Mouse (Mus musculus): Measurements from ENCODE around the gene Slc51a. TPM values are rescaled to one million over a fixed set of nuclear protein-coding genes. Genes with fewer than 3 reads are reported as not detected.

Slc51a gene
- polyA plus RNA-seq, 1 experiment from 2014 or later, result 1.3 TPM

GRCm38 (mm10) chr16:32510399-32511337 lies 23.0 kb upstream of the Slc51a start:
- no peak for ATAC-seq (ENCODE audit: low read depth)
- WGBS (ENCODE audit: insufficient replicate concordance), result 34% methylated on average over 18 of the region's 18 CpGs
- no peaks in the 10 kb centered on the region for H3K27me3 ChIP-seq (ENCODE audit: control insufficient read depth, insufficient read depth, low read depth, low read length)
- H3K4me1 ChIP-seq (ENCODE audit: control insufficient read depth, low read depth, low read length), result peaks cover 83% of the 10 kb centered on the region
- no peaks in the 10 kb centered on the region for H3K9me3 ChIP-seq (replicated peaks; ENCODE audit: control insufficient read depth, low read length)
- peak overlapping the region; percentile 70 for H3K9ac ChIP-seq (ENCODE audit: low read depth, low read length)
- peak overlapping the region; percentile 72 for H3K4me2 ChIP-seq (ENCODE audit: low read depth, low read length)
- peak overlapping the region; percentile 96 for H3K27ac ChIP-seq (ENCODE audit: low read length)
- peak overlapping the region; percentile 39 for H3K4me3 ChIP-seq (ENCODE audit: low read depth, low read length)
- no peaks in the 10 kb centered on the region for H3K36me3 ChIP-seq (ENCODE audit: control insufficient read depth, insufficient read depth)

GRCm38 (mm10) chr16:32509066-32509942 lies 21.6 kb upstream of the Slc51a start:
- H3K4me1 ChIP-seq (ENCODE audit: control insufficient read depth, low read depth, low read length), result peaks cover 72% of the 10 kb centered on the region

GRCm38 (mm10) chr16:32508506-32509065 lies 20.9 kb upstream of the Slc51a start:
- no peak for ATAC-seq (ENCODE audit: low read depth)
- Histone ChIP-seq H3K4me3 (ENCODE audit: low read depth, low read length) (peak overlapping the region; percentile 59), H3K9me3 (replicated peaks; ENCODE audit: control insufficient read depth, low read length) (no peaks in the 10 kb centered on the region), H3K27me3 (ENCODE audit: control insufficient read depth, insufficient read depth, low read depth, low read length) (no peaks in the 10 kb centered on the region), H3K4me1 (ENCODE audit: control insufficient read depth, low read depth, low read length) (peaks cover 65% of the 10 kb centered on the region), H3K36me3 (ENCODE audit: control insufficient read depth, insufficient read depth) (no peaks in the 10 kb centered on the region), H3K4me2 (ENCODE audit: low read depth, low read length) (peak overlapping the region; percentile 83), H3K9ac (ENCODE audit: low read depth, low read length) (peak overlapping the region; percentile 83), H3K27ac (ENCODE audit: low read length) (peak overlapping the region; percentile 100)
- WGBS (ENCODE audit: insufficient replicate concordance), result 10% methylated on average over 3 of the region's 3 CpGs

More at GRCm38 (mm10) chr16:32509066-32509942, 21.6 kb upstream of the Slc51a start:
- peak; percentile 92 for ATAC-seq (ENCODE audit: low read depth)
- Histone ChIP-seq H3K4me3 (ENCODE audit: low read depth, low read length) (peak overlapping the region; percentile 59), H3K4me2 (ENCODE audit: low read depth, low read length) (peak overlapping the region; percentile 83), H3K27ac (ENCODE audit: low read length) (peak overlapping the region; percentile 100), H3K27me3 (ENCODE audit: control insufficient read depth, insufficient read depth, low read depth, low read length) (no peaks in the 10 kb centered on the region), H3K9me3 (replicated peaks; ENCODE audit: control insufficient read depth, low read length) (no peaks in the 10 kb centered on the region), H3K36me3 (ENCODE audit: control insufficient read depth, insufficient read depth) (no peaks in the 10 kb centered on the region), H3K9ac (ENCODE audit: low read depth, low read length) (peak overlapping the region; percentile 83)
- WGBS (ENCODE audit: insufficient replicate concordance), result 18% methylated on average over 9 of the region's 9 CpGs

- peak overlapping the region; percentile 100 for H3K27ac ChIP-seq (ENCODE audit: low read length)
- H3K9me3 ChIP-seq (replicated peaks; ENCODE audit: control insufficient read depth, low read length), result no peaks in the 10 kb centered on the region
- H3K4me1 ChIP-seq (ENCODE audit: control insufficient read depth, low read depth, low read length), result peaks cover 59% of the 10 kb centered on the region
- no peak for ATAC-seq (ENCODE audit: low read depth)
- peak overlapping the region; percentile 83 for H3K4me2 ChIP-seq (ENCODE audit: low read depth, low read length)
- H3K4me3 ChIP-seq (ENCODE audit: low read depth, low read length), result peak overlapping the region; percentile 59
- 47% methylated on average over 5 of the region's 5 CpGs for WGBS (ENCODE audit: insufficient replicate concordance)
- H3K9ac ChIP-seq (ENCODE audit: low read depth, low read length), result peak overlapping the region; percentile 83
- no peaks in the 10 kb centered on the region; the same call in 1 of the 2 replicates for H3K27me3 ChIP-seq (ENCODE audit: control insufficient read depth, insufficient read depth, low read depth, low read length)
- H3K36me3 ChIP-seq (ENCODE audit: control insufficient read depth, insufficient read depth), result no peaks in the 10 kb centered on the region
Observed at GRCm38 (mm10) chr16:32508035-32508434, 20.4 kb upstream of the Slc51a start.

GRCm38 (mm10) chr16:32507407-32507806 lies 19.7 kb upstream of the Slc51a start:
- Histone ChIP-seq H3K9ac (ENCODE audit: low read depth, low read length) (peak overlapping the region; percentile 83), H3K4me2 (ENCODE audit: low read depth, low read length) (peak overlapping the region; percentile 83), H3K9me3 (replicated peaks; ENCODE audit: control insufficient read depth, low read length) (no peaks in the 10 kb centered on the region), H3K36me3 (ENCODE audit: control insufficient read depth, insufficient read depth) (no peaks in the 10 kb centered on the region), H3K27ac (ENCODE audit: low read length) (peak overlapping the region; percentile 100), H3K4me1 (ENCODE audit: control insufficient read depth, low read depth, low read length) (peaks cover 53% of the 10 kb centered on the region), H3K4me3 (ENCODE audit: low read depth, low read length) (peak overlapping the region; percentile 59), H3K27me3 (ENCODE audit: control insufficient read depth, insufficient read depth, low read depth, low read length) (no peaks in the 10 kb centered on the region; the same call in 1 of the 2 replicates)
- WGBS (ENCODE audit: insufficient replicate concordance), result 11% methylated on average over 9 of the region's 9 CpGs
- peak; percentile 4 for ATAC-seq (ENCODE audit: low read depth)

GRCm38 (mm10) chr16:32506868-32507267 lies 19.2 kb upstream of the Slc51a start:
- Histone ChIP-seq H3K27ac (ENCODE audit: low read length) (peak overlapping the region; percentile 83), H3K36me3 (ENCODE audit: control insufficient read depth, insufficient read depth) (no peaks in the 10 kb centered on the region), H3K9ac (ENCODE audit: low read depth, low read length) (peak overlapping the region; percentile 32), H3K4me3 (ENCODE audit: low read depth, low read length) (no peak overlapping the region), H3K27me3 (ENCODE audit: control insufficient read depth, insufficient read depth, low read depth, low read length) (no peaks in the 10 kb centered on the region; the same call in 1 of the 2 replicates), H3K4me1 (ENCODE audit: control insufficient read depth, low read depth, low read length) (peaks cover 48% of the 10 kb centered on the region), H3K9me3 (replicated peaks; ENCODE audit: control insufficient read depth, low read length) (no peaks in the 10 kb centered on the region), H3K4me2 (ENCODE audit: low read depth, low read length) (peak overlapping the region; percentile 32; the same call in 1 of the 2 replicates)
- ATAC-seq (ENCODE audit: low read depth), result no peak
- 66% methylated on average over 7 of the region's 7 CpGs for WGBS (ENCODE audit: insufficient replicate concordance)

GRCm38 (mm10) chr16:32506298-32506697 lies 18.6 kb upstream of the Slc51a start:
- no peak for ATAC-seq (ENCODE audit: low read depth)
- Histone ChIP-seq H3K9ac (ENCODE audit: low read depth, low read length) (no peak overlapping the region), H3K9me3 (replicated peaks; ENCODE audit: control insufficient read depth, low read length) (no peaks in the 10 kb centered on the region), H3K36me3 (ENCODE audit: control insufficient read depth, insufficient read depth) (no peaks in the 10 kb centered on the region), H3K27me3 (ENCODE audit: control insufficient read depth, insufficient read depth, low read depth, low read length) (no peaks in the 10 kb centered on the region; the same call in 1 of the 2 replicates), H3K27ac (ENCODE audit: low read length) (peak overlapping the region; percentile 83; the same call in 1 of the 2 replicates), H3K4me3 (ENCODE audit: low read depth, low read length) (no peak overlapping the region), H3K4me2 (ENCODE audit: low read depth, low read length) (no peak overlapping the region), H3K4me1 (ENCODE audit: control insufficient read depth, low read depth, low read length) (peaks cover 42% of the 10 kb centered on the region)
- WGBS (ENCODE audit: insufficient replicate concordance), result 78% methylated on average over 8 of the region's 8 CpGs

- Histone ChIP-seq H3K4me3 (ENCODE audit: low read depth, low read length) (no peak overlapping the region), H3K4me2 (ENCODE audit: low read depth, low read length) (no peak overlapping the region), H3K9ac (ENCODE audit: low read depth, low read length) (no peak overlapping the region), H3K9me3 (replicated peaks; ENCODE audit: control insufficient read depth, low read length) (no peaks in the 10 kb centered on the region), H3K27ac (ENCODE audit: low read length) (no peak overlapping the region), H3K4me1 (ENCODE audit: control insufficient read depth, low read depth, low read length) (peaks cover 26% of the 10 kb centered on the region), H3K27me3 (ENCODE audit: control insufficient read depth, insufficient read depth, low read depth, low read length) (peaks cover 4% of the 10 kb centered on the region), H3K36me3 (ENCODE audit: control insufficient read depth, insufficient read depth) (no peaks in the 10 kb centered on the region)
- 58% methylated on average over 6 of the region's 6 CpGs for WGBS (ENCODE audit: insufficient replicate concordance)
- no peak for ATAC-seq (ENCODE audit: low read depth)
Observed at GRCm38 (mm10) chr16:32503633-32504032, 16.0 kb upstream of the Slc51a start.
